Mouse (Mus musculus) ES-E14 (cell line): ENCODE measurements around the gene Crip2.

ENCODE experiments used
- CHD2 ChIP-seq: IDR thresholded peaks from 2 replicates; pipeline ENCODE4 v1.6.1; 2014; ENCODE audit warnings: mild to moderate bottlenecking, low read depth, low read length, inconsistent platforms
- HCFC1 ChIP-seq: IDR thresholded peaks from 2 replicates; pipeline ENCODE4 v1.6.1; 2012; ENCODE audit warnings: low read length, inconsistent platforms, borderline replicate concordance; ENCODE audit not compliant: insufficient read depth
- MAFK ChIP-seq: IDR thresholded peaks from 2 replicates; pipeline ENCODE4 v1.6.1; 2014; ENCODE audit warnings: mild to moderate bottlenecking, low read depth, low read length, inconsistent platforms; ENCODE audit not compliant: insufficient read depth
- ZC3H11A ChIP-seq: IDR thresholded peaks from 2 replicates; pipeline ENCODE4 v1.6.1; 2012; ENCODE audit warnings: low read depth, mild to moderate bottlenecking, inconsistent platforms, low read length, borderline replicate concordance
- ZNF384 ChIP-seq: IDR thresholded peaks from 2 replicates; pipeline ENCODE4 v1.6.1; 2012; ENCODE audit warnings: low read depth, low read length, inconsistent platforms

GRCm38 (mm10) chr12:113101251-113101960 is 38.6 kb upstream of the Crip2 start:
- TF ChIP-seq ZNF384 (no peak), ZC3H11A (no peak), MAFK (no peak), CHD2 (no peak), HCFC1 (no peak)
